Mouse (Mus musculus): Measurements from ENCODE around the gene Plxna2.

DNA sequence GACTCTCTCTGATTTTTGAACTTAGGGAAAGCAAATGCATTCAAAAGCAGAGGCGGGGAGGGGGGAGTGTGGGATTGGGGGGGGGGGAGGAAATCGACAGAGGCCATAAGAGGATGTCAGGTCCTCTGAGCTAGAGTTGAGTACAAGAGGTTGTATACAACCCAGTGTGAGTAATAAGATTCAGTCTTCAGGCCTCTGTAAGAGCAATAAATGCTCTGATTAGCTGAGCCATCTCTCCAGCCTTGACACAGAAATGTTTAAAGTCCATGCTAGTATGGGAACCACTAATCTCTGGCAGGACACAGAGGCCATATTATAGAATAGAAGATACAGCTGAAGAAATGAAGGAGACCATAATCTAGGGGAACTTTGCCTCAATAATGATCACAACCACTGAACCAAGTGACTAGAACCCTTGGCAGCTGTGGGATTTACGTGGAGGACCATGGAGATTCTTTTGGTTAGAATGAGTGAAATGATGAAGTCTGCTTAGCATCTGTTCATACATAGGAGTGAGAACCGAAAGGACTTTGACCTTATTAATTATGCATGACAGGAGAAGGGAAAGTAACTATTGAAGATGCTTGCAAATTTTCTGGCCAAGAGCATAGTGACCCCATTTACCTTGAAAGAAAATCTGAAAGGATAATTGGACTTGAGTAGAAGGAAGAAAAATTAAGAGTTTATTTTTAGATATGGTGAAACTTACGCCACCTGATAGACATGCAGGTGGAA, 158.7 kb downstream of the Plxna2 start:
- TF ChIP-seq POLR2A (IDR thresholded peaks at IDR 0.05; ENCODE audit: extremely low read depth, insufficient read depth, low read length) (no peak), CTCF (IDR thresholded peaks at IDR 0.05; ENCODE audit: low read depth, low read length) (no peak)
